Mouse (Mus musculus): Measurements from ENCODE around the gene Cirbp.

- TF ChIP-seq POLR2A (IDR thresholded peaks at IDR 0.05; ENCODE audit: control insufficient read depth, extremely low read depth, insufficient read depth, low read length, poor library complexity) = no peak
- no peak for TF ChIP-seq CTCF (IDR thresholded peaks at IDR 0.05; ENCODE audit: borderline replicate concordance, control insufficient read depth, extremely low read depth, insufficient read depth, low read length, poor library complexity)
Measured at GRCm38 (mm10) chr10:80180288-80180687, 14.5 kb downstream of the Cirbp start.
